Mouse (Mus musculus) testis, adult 2 months (tissue): ENCODE results near the gene Me3.

Experiments
- CTCF ChIP-seq: fragments of 200-500 bp; IDR thresholded peaks from 2 replicates; pipeline ENCODE4 v1.5.1; 2012; ENCODE audit warnings: low read depth, mild to moderate bottlenecking, inconsistent platforms, low read length, moderate library complexity; ENCODE audit not compliant: control insufficient read depth, insufficient read depth, insufficient replicate concordance
- POLR2A ChIP-seq: fragments of 200-500 bp; IDR thresholded peaks from 2 replicates; pipeline ENCODE4 v1.6.1; 2012; ENCODE audit warnings: low read depth, mild to moderate bottlenecking, inconsistent platforms, low read length, moderate library complexity; ENCODE audit not compliant: control insufficient read depth

DNA sequence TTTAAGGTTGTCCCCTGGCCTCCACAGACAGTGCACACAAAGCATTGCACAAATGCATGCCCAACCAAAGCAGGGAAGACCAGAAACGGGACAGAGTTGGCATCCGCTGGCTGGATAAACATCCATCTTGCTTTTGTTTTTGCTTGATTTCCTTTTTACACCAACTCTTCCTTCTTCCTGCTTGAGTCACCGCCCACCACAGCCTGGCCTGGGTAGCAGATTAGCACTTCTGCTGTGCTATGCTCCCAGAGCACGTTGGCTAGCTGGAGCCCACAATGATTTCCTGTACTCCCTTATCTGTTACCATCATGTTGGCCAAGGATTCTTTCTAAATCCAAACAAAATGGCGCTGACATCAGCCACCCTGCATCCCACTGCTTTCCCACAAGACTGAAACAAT, 235.0 kb downstream of the Me3 start:
- TF ChIP-seq POLR2A: no peak
- no peak for TF ChIP-seq CTCF
